Mouse (Mus musculus) naive thymus-derived CD4-positive, alpha-beta T cell, adult 5 months (primary cell): ENCODE measurements around the gene Xlr4a. TPM values are rescaled to one million over a fixed set of nuclear protein-coding genes. Genes with fewer than 3 reads are reported as not detected.

ENCODE experiments used
- polyA plus RNA-seq: library from polyadenylated mRNA; unstranded; fragments of 100-300 nt; shearing (Covaris generic); gene quantifications from one replicate; pipeline ENCODE4 v1.2.1, GENCODE M21; 2017

Gene Xlr4a
- 57.4 TPM for polyA plus RNA-seq

GRCm38 (mm10) chrX:73082267-73083055, at the start of gene Xlr4a:
Gene Xlr4a, minus strand, starts transcription at chrX:73082478.

DNA sequence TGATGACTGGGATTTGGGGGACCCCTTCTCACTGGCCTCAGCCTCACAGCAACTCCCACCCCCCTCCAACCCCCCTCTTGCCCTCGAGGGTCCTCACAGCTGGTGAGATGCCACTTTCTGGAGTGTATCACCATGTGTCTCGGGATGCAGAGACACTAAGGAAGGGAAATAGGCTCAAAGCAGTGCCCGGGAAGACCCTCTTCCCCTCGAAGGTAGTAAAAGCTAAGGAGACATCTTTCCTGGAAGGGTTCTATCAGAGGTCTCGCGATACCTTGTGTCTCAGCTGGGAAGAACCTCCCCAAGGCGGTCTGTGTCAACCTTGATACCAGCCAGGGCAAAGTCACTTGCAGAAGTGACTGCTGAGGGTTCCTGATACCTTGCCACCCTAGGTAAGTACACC, 34.5 kb upstream of the Xlr4a start, which contains the start of gene Gm14685:
TSS of gene Gm14685 (plus strand) at position 301 of the 400 bp plus-strand sequence.

GRCm38 (mm10) chrX:73096941-73097508, 14.7 kb upstream of the Xlr4a start, which contains the start of gene Xlr3a:
Gene Xlr3a, minus strand, starts transcription at chrX:73097095.

DNA sequence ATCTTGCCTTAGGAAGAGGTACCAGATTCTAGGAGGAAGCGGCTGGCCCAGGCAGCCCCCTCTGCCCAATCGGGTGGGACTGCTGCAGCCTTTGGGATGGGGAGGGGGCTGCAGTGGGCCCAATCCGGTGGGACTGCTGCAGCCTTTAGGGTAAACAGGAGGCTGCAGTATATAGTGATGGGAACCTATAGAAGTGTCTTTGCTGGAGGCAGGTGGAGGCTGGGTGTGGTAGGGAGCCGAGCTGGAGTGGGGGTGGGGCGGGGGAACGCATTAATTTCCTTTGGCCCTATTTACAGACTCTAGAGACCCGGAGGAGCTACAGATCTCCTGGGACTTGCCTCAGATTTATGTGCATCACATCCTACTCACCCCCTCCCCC, 17.9 kb downstream of the Xlr4a start, which contains the start of gene Pnma3:
TSS of gene Pnma3 (plus strand) at position 373 of the 379 bp plus-strand sequence.

GRCm38 (mm10) chrX:73037003-73037402, 45.3 kb downstream of the Xlr4a start, which contains the start of gene Pnma5:
Gene Pnma5, minus strand, starts transcription at chrX:73037103.

Other genes starting within 250 kb of the Xlr4a start
- 69.4 TPM for gene Cetn2, start 164.1 kb downstream of the Xlr4a start, polyA plus RNA-seq
- gene Nsdhl, start 163.9 kb downstream of the Xlr4a start, polyA plus RNA-seq: 13.7 TPM
- gene Zfp185, start 95.1 kb downstream of the Xlr4a start, polyA plus RNA-seq: 0.53 TPM
- not detected for gene Pnma5, start 45.4 kb downstream of the Xlr4a start, polyA plus RNA-seq
- not detected for gene Pnma3, start 17.7 kb downstream of the Xlr4a start, polyA plus RNA-seq
- gene Xlr3a, start 14.6 kb upstream of the Xlr4a start, polyA plus RNA-seq: 1.7 TPM
- 0.17 TPM for gene Gm14685, start 34.6 kb upstream of the Xlr4a start, polyA plus RNA-seq
- gene Xlr5b, start 66.3 kb upstream of the Xlr4a start, polyA plus RNA-seq: not detected
- not detected for gene DXBay18, start 67.0 kb upstream of the Xlr4a start, polyA plus RNA-seq
- gene Spin2d, start 94.5 kb upstream of the Xlr4a start, polyA plus RNA-seq: not detected
- gene Xlr3b, start 109.7 kb upstream of the Xlr4a start, polyA plus RNA-seq: 29.1 TPM
- 116 TPM for gene Xlr4b, start 131.9 kb upstream of the Xlr4a start, polyA plus RNA-seq
- gene F8a, start 145.8 kb upstream of the Xlr4a start, polyA plus RNA-seq: 21.3 TPM
- 66.4 TPM for gene Xlr4c, start 160.7 kb upstream of the Xlr4a start, polyA plus RNA-seq
- gene Xlr3c, start 182.9 kb upstream of the Xlr4a start, polyA plus RNA-seq: not detected
- gene Xlr5a, start 210.5 kb upstream of the Xlr4a start, polyA plus RNA-seq: not detected
- gene Xlr5c, start 210.5 kb upstream of the Xlr4a start, polyA plus RNA-seq: not detected